In the genomic region with DNA sequence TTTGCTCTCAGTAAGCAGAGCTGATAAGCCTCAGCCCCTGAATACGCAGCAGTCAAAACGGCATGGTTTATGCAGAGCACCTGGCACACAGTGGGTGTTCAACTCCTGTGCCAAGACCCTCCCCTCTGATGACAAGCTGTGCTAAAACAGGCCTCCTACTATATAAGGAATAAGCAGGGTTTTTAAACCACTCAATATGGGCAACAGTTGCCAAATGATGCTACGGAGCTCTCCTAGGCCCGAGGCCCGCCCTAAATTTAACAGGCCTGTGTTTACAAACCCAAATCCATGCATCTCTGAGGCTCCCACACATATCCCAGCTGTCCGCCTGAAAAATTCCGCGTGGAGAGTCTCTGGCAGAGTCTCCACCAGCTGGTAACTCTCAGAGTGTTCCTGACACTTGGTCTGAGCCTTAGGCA, we compare ENCODE assay signal across 10 mouse cellular contexts. TPM values are rescaled to one million over a fixed set of nuclear protein-coding genes. Genes with fewer than 3 reads are reported as not detected.
A peak's percentile ranks its signal among the peaks of the same experiment; 100 is the strongest.
DNase-seq lines count a peak whose midpoint lies in the region; ATAC-seq lines count a peak whose summit lies in the region.
"Had no signal": no experiment of that assay in that cellular context is flagged by ENCODE, and none has a peak within 500 bp of the region (broad histone marks: within the 10 kb centered on the region; RNA-seq: fewer than 3 reads in every experiment).

No protein-coding gene starts in this region.

- H3K9me3 ChIP-seq in forebrain, embryonic 16.5 days (ENCODE audit: control insufficient read depth, low read length): no peaks in the 10 kb centered on the region
- no peaks in the 10 kb centered on the region for H3K9me3 ChIP-seq in kidney, embryonic 16.5 days (ENCODE audit: low read length)
- H3K9me3 ChIP-seq: limb, embryonic 13.5 days had no signal

- H3K9ac ChIP-seq in forebrain, embryonic 16.5 days (replicated peaks; ENCODE audit: low read depth, low read length): no peak overlapping the region
- no peak overlapping the region for H3K9ac ChIP-seq in kidney, embryonic 16.5 days (replicated peaks; ENCODE audit: low read length)
- H3K9ac ChIP-seq: limb, embryonic 13.5 days had no signal

- ATAC-seq in forebrain, embryonic 16.5 days: peak; percentile 87
- no peak; the same call in 1 of the 2 replicates for ATAC-seq in kidney, embryonic 16.5 days (ENCODE audit: low FRiP score, low TSS enrichment)

- peak; percentile 14 for DNase-seq in heart, postnatal 4 days
- DNase-seq in heart, adult 8-10 months (ENCODE audit: low spot score): no peak
- DNase-seq in left cerebral cortex, adult 18-20 months (ENCODE audit: low spot score in 2 of 2): peak; percentile 47 to 67
- DNase-seq in thymus, adult 18-20 months: peak; percentile 43 to 71
- no peak for DNase-seq in gastrocnemius, postnatal 4 days (ENCODE audit: low spot score in 2 of 2)
- DNase-seq in spleen, postnatal 14 days (ENCODE audit: low spot score in 2 of 2): no peak
- DNase-seq: adrenal gland, adult 8-10 months had no signal

- no peak overlapping the region for H3K4me2 ChIP-seq in forebrain, embryonic 16.5 days (ENCODE audit: low read length)
- no peak overlapping the region for H3K4me2 ChIP-seq in kidney, embryonic 16.5 days (replicated peaks; ENCODE audit: low read depth, low read length)
- H3K4me2 ChIP-seq: limb, embryonic 13.5 days had no signal

- H3K27ac ChIP-seq in forebrain, embryonic 16.5 days (ENCODE audit: low read length): peak overlapping the region; percentile 20
- H3K27ac ChIP-seq in kidney, embryonic 16.5 days (ENCODE audit: low read length): no peak overlapping the region
- H3K27ac ChIP-seq: limb, embryonic 13.5 days had no signal

- 57% methylated on average over 8 of the region's 8 CpGs for WGBS in forebrain, embryonic 16.5 days
- WGBS in kidney, embryonic 16.5 days: 67% methylated on average over 8 of the region's 8 CpGs

- H3K36me3 ChIP-seq in forebrain, embryonic 16.5 days (ENCODE audit: control insufficient read depth, insufficient read depth): no peaks in the 10 kb centered on the region
- H3K36me3 ChIP-seq in kidney, embryonic 16.5 days (ENCODE audit: insufficient read depth, low read length): no peaks in the 10 kb centered on the region
- H3K36me3 ChIP-seq: limb, embryonic 13.5 days had no signal

- no peaks in the 10 kb centered on the region for H3K27me3 ChIP-seq in forebrain, embryonic 16.5 days (replicated peaks; ENCODE audit: control insufficient read depth, insufficient read depth, low read length)
- H3K27me3 ChIP-seq in kidney, embryonic 16.5 days (ENCODE audit: insufficient read depth, low read length): no peaks in the 10 kb centered on the region
- H3K27me3 ChIP-seq: limb, embryonic 13.5 days had no signal

- H3K4me1 ChIP-seq in forebrain, embryonic 16.5 days (replicated peaks; ENCODE audit: control insufficient read depth, insufficient read depth, low read length): peaks cover 12% of the 10 kb centered on the region
- H3K4me1 ChIP-seq in kidney, embryonic 16.5 days (ENCODE audit: insufficient read depth, low read length): no peaks in the 10 kb centered on the region
- H3K4me1 ChIP-seq: limb, embryonic 13.5 days had no signal

- H3K4me3 ChIP-seq in forebrain, embryonic 16.5 days (replicated peaks; ENCODE audit: low read length): no peak overlapping the region
- no peak overlapping the region for H3K4me3 ChIP-seq in kidney, embryonic 16.5 days (ENCODE audit: low read length)
- H3K4me3 ChIP-seq: limb, embryonic 13.5 days had no signal

RNA-seq across cellular contexts. Expression of gene Ntrk3, which starts 19.6 kb away (rescaled TPM):
- total RNA-seq in heart, postnatal 4 days (2021): 1 to 10 TPM; 4.0 to 5.1 TPM
- total RNA-seq in heart, adult 8-10 months (2022): 1 to 10 TPM; 1.1 to 1.6 (median 1.2) TPM
- 36.0 and 37.4 TPM in 2 replicates for polyA plus RNA-seq in forebrain, embryonic 16.5 days (2015; fragmentation: Nextera tagmentation; extraction: Ambion mirVana)
- total RNA-seq in left cerebral cortex, adult 18-20 months (2021): 100 to 1,000 TPM; 136 to 143 TPM
- 2.8 and 3.4 TPM in 2 replicates for polyA plus RNA-seq in kidney, embryonic 16.5 days (2015; fragmentation: Nextera tagmentation; extraction: Ambion mirVana)
- 1 to 10 TPM; 6.0 to 7.6 TPM for total RNA-seq in gastrocnemius, postnatal 4 days (2021)

Comparison
In these comparisons a context has a peak if more than half of its experiments do, and no peak if none do; other contexts are left out.
1. DNase-seq: peak in heart, postnatal 4 days (single experiment), left cerebral cortex, adult 18-20 months (2 of 2) and thymus, adult 18-20 months (2 of 2); none in heart, adult 8-10 months (single experiment), gastrocnemius, postnatal 4 days (0 of 2) and spleen, postnatal 14 days (0 of 2).
2. RNA of gene Ntrk3, which starts 19.6 kb away (total RNA-seq): 136 to 143 TPM in left cerebral cortex, adult 18-20 months; 6.0 to 7.6 TPM in gastrocnemius, postnatal 4 days, 4.0 to 5.1 TPM in heart, postnatal 4 days and 1.1 to 1.6 TPM in heart, adult 8-10 months; every median in the first group is over 10 times any median in the second.